Mouse (Mus musculus) kidney, postnatal 4 days (tissue): ENCODE measurements around the gene St3gal6.
A peak's percentile ranks its signal among the peaks of the same experiment; 100 is the strongest.
"Not testable (repeated sequence)": the region's sequence is repeated elsewhere in the genome, so short reads cannot be mapped to it uniquely, and the experiment has no call there.

Experiments used
- DNase-seq, 2 experiments: peaks; one replicate each; pipeline ENCODE4 v3.0.0; 2021; ENCODE audit warnings: mixed read lengths in 2 of 2

Gene St3gal6

DNA sequence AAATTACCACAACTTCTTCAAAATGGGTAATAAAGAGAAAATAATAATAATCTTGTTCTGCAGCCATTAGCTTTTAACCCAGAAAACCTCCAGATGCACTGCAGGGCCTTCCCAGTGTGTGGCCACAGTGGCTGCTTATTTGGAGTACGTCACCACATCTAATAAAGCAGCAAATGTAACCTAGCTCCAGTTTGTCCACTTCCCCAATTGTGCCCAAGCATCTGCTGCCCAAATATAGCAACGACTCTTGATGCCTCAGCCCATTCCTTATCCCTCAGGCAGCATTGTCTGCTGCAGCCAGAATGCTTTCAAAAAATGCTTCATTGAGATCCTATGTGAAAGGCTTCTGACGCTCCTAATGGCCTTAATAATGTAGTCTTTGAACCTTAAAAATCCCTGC lies 49.2 kb downstream of the St3gal6 start:
- DNase-seq: no peak

DNA sequence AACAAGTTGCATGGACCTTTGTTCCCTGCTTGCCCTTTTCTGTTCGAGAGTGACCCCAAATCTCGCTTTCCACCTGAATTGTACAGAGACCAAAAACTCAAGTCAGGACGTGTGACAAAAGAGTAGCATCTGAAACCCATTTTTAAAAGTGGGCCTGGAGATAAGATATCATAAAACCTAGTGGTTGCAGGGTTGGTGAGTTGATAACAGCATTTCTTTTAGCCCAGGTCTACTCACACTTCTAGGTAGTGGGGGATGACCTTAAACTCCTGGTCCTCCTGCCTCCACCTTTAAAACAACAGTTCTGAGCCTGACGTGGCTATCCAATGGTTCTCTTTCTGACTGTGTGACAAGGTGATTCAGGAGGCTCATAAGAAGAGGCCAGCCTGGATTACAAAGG lies 53.2 kb downstream of the St3gal6 start:
- no peak for DNase-seq

DNA sequence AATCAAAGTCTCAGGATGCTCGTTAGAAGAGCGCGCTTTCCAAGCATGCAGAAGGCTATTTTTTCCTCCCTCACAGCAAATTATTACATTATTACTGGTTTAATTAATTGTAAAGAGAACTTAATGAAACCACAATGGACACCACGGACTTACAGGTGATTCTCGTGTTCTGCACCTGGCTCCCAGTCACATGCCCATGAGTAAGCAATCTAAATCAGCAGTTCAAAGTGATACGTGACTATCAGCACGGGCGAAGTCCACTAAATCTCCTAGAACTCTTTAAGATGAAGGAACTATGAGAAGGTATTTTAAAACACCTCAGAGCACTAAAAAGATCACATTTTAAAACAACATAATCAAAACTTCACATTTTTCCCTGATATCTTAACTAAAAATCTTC lies 54.0 kb downstream of the St3gal6 start:
- no peak for DNase-seq

DNA sequence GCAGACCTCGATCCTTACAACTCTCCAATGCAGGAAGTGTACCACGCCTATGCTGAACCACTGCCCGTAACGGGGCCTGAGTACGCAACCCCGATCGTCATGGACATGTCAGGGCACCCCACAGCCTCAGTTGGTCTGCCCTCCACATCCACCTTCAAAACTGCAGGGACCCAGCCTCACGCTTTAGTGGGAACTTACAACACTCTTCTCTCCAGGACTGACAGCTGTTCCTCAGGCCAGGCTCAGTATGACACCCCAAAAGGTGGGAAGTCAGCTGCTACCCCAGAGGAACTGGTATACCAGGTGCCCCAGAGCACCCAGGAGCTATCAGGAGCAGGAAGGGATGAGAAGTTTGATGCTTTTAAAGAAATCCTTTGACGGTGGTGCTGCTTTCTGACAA lies 58.6 kb downstream of the St3gal6 start:
- no peak for DNase-seq

DNA sequence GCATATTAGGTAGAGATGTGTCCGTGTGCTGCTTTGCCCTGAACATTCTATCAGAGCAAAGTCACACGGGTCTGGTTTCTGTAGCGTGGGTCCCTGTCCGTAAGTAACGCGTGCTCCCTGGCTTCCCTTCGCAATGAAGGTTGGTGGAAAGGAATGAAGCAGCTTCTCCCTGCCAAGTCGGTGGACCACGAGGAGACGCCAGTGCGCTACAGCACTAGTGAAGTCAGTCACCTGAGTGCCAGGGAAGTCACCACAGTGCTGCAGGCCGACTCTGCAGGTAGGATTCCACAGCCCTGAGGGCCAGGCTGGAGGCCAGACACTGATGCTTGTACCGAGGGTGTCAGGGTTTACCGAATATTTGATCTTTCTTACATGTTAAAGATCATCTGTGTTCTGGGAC lies 60.0 kb downstream of the St3gal6 start:
- DNase-seq: peak; percentile 58 to 73

DNA sequence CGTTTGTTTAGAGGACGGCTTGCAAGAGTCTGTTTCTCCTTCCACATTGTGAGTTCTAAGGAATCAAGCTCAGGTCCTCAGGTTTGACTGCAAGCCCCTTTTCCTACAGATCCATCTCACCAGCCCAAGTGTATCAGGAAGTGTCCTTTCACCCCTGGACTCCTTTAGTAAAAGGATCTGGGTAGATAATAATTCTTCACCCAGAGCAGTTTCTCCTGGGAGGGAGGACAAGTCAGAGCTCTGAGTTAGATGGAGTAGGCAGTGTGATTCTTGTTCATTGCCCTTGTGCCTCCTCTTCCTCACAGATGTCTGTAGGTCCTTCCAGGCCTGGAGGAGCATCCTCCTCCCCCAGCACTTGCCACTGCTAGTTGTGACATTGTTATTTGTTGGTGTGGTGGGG lies 61.5 kb downstream of the St3gal6 start:
- no peak for DNase-seq

DNA sequence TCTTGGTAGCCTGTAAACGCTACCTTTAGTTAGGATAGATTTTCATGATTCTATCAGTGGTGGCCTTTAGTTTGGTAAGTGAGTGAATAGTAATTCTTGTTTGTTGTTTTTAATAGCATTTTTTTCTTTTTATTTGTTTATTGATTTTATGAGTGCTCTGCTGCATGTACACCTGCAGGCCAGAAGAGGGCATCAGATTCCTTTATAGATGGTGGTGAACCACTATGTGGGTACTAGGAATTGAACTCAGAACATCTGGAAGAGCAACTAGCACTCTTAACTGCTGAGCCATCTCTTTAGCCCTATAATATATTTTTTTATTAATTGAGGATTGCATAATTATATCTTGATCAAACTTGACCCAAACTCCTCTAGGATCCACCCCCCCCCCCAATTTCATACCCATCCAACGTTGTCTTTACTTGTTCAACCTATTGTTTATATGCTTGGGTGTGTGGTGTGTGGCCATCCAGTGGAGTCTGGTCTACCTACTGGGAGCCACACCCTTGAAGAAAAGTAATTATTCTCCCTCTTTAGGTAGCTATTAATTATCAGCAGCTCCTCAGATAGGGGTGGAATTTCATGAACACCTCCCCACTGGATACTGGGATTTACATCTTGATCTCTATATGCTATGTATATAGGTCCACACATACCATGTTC lies 62.1 kb downstream of the St3gal6 start:
- no peak for DNase-seq

DNA sequence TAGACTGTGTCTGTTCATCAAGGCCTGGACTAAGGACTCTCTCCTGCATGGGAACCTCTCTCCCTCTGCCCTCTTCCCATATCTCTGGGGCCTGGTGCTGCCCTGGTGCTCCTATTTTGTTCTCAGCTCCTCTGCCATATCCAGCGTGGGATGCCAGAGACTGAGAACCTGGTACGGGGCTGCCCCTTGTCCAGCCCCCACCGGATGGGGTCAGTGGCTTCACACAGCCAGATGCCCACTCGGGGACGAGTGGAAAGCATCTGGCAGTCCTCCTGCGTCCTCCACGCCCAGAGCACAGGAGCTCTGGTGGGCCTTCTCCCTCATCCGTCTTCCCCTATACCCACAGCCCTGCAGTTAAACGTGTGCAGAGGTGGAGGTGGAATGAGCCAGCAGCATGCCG lies 63.7 kb downstream of the St3gal6 start:
- DNase-seq: no peak

DNA sequence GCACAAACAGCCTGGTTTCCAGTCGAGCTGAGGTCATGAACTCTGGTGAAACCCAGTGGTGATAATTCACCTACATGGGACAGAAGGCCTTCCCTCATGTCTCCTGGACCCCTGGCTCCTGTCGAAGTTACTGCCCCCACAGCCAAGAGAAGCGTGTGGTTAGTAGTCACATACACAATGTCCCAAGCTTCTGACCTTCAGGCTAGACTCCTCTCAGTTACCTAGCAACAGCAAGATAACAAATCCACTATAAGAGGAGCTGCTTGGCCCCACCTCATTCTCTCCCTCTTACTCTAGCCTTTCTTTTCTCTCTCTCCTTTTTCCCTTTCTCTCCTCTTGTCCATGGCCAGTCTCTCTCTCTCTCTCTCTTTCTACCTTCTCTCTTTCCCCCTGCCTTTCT lies 64.1 kb downstream of the St3gal6 start:
- DNase-seq: not testable (repeated sequence)

DNA sequence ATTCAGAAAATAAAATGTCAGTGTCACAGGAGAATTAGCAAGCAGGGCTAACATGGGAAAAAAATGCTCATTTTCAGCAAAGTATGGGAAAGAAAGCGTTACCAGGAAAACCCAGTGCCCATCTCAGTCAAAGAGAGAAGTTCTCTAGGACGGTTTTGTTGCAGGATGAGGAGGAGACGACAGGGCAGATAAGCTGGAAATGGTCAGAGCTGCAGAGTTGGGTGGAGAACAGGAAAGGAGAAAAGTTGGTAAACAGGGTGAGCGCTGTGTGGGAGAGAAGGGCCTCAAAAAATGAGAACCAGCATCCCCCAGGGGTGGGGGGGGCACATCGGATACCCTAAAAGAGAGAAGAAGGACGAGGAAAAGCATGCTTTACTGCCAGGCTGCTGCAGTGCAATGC lies 67.1 kb downstream of the St3gal6 start:
- DNase-seq: no peak

DNA sequence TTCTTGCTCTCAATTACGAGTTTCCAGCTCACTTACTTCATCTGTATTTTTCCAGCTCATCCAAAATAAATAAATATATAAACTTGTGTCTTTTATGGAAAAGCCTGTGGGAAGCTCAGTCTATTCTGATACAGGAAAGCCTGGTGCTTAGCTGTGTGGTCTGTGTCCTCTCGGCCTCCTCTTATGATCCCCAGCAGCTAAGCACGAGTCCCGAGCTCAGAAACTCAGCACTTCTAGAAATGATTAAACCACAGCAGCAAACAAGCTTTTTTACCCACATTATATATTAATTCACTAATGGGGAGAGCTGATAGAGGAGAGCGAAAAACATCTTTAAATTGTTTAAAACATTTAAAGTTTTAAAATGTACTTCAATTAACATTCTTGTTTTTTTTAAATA lies 67.6 kb downstream of the St3gal6 start:
- DNase-seq: no peak

DNA sequence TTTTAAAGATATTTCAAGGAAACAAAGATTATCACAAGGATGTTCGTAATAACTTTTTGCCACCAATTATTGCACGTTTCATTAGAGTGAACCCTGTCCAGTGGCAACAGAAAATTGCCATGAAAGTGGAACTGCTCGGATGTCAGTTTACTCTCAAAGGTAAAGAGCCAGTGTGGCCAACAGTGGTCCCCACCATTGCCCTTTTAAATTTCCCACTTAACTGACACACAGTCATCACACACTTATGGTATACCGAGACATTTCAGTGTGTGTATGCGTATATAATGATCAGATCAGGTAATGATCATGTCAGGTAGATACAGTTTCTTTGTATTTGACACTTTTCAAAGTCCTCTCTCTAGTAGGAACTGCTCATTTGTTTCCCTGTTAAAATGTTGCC lies 68.9 kb downstream of the St3gal6 start:
- no peak for DNase-seq

DNA sequence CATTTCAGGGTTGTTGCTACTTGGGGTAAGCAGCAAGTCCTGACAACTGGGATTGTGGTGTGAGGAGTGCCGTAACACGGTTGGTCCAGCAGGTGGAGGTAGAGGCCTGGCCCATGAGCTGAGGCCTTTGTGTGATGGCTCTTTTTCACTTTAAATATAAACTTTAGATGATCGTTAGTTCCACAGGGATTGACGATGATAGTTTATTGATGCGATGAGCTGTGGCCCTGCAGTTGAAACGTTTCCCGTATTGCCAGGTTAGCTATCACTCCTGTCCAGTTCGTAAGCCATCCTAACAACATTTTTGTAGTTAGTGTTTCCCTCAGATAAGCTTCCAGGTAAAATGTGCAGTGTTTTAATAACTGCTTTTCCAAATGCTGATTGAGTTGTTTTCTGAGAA lies 69.4 kb downstream of the St3gal6 start:
- DNase-seq: peak; percentile 74 to 75

DNA sequence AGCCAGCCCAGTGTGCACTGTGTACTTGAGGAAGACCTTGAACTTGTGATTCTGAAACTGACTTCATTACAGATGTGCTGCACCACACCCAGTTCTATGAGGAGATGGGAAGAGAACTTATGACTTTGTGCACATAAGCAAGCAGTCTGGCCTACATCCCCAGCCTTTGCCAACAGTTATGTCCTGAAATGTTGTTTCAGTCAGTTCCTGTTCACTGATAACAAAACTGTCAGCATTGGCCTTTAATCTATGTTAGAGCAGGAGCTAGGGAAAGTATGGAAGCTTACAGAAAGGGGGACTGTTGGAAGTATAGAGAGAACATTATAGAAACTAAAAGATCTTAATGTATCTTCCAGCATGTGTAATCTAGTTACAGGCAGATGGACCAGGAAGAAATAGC lies 70.2 kb downstream of the St3gal6 start:
- DNase-seq: no peak

DNA sequence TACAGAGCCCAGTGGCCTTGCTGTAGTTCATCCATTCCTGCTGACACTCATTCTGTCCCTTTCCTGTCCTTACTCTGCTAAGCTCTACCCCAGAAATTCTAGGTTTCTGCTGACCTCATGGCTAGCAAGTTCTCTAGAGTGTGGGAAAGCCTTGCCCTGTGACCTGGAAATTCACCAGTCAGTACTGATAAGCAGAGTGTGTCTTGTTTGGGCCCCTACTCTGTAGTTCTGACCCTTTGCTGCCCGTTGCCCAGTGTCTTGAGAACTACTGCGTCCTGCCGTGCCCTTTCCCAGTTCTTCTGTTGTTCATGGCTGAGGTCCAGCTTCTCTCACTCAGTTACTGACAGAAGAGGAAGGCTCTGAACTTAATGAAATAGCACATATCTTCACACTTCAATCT lies 70.9 kb downstream of the St3gal6 start:
- DNase-seq: no peak

DNA sequence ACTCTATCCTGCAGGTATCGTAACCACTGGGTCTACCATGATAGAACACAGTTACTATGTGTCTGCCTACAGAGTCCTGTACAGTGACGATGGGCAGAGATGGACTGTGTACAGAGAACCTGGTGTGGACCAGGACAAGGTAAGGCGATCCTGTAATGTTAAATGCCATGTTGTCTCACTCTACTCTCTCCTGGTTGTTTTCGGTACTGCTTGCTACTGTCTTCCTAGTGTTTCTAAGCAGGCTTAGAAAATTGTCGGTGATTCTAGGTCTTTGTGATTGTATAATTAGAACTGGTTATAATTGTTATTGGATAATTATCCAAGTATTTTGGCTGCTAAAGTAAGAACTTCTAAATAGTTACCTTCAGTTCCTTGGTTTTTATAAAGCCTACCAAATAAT lies 72.4 kb downstream of the St3gal6 start:
- no peak for DNase-seq

DNA sequence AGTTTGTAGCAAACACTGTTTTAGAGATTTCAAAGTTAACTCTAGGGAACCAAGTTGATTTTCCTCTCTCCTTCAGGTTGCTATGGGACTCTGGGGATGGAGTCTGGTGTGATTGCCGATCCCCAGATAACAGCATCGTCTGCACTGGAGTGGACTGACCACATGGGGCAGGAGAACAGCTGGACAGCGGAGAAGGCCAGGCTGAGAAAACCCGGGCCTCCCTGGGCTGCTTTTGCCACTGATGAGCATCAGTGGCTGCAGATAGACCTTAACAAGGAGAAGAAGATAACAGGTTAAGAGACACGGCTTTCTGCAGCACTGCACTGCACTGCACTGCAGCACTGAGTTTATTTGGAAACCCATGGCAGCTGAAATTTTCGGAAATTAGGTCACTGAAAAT lies 73.4 kb downstream of the St3gal6 start:
- DNase-seq: no peak

DNA sequence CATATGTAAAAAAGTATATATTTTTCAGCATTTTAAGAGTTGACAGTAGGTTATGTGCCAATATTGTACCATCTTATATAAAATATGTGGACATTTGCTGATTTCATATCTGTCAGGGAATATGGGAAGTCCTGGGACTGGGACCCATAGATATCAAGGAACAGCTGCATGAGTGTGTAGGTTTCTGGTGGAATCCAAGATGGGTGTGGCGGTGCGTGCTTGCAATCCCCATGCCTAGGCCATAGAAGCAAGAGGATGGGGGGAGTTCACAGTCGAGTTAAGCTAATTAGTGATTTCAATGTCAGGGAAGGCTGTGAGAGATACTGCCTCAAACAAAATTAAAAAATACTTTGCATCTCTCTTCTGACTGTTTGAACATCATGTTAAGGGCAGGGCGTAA lies 75.0 kb downstream of the St3gal6 start:
- no peak for DNase-seq

DNA sequence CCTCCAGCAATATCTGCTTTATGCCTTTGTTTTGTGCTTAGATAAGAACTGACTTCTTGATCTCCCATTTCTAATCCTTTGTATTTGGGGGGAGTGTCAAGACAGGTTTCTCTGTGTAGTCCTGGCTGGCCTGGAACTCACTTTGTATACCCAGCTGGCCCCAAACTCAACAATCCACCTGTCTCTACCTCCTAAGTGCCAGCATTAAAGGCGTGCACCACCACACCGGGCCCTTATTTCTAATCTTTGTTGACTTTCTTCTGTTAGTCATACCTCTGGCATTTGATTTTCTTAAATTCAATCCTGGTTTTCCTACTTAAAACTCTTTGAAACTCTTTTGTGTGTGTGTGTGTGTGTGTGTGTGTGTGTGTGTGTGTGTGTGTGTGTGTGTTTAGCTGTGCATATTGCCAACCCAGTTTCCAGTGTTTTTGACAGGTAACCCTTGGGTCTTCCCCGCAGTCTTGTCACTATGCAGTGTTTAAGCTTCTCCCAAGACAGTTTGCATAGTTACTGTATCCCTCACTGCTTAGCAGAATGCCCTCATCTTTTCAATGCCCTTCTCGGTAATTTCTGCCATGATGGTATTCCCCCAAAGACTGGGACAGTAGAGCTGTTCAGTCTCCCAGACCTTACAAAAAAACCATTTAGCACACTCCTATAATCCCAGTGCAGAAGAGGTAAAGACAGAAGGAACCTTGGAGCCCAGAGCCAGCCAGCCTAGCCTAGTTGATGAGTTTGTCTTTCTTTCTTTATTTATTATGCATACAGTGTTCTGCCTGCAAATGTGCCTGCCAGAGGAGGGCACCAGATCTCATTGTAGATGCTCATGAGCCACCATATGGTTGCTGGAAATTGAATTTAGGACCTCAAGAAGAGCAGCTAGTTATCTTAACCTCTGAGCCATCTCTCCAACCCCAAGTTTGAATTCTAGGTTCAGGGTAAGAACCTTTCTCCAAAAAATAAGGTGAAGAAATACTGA lies 77.5 kb downstream of the St3gal6 start:
- no peak for DNase-seq

DNA sequence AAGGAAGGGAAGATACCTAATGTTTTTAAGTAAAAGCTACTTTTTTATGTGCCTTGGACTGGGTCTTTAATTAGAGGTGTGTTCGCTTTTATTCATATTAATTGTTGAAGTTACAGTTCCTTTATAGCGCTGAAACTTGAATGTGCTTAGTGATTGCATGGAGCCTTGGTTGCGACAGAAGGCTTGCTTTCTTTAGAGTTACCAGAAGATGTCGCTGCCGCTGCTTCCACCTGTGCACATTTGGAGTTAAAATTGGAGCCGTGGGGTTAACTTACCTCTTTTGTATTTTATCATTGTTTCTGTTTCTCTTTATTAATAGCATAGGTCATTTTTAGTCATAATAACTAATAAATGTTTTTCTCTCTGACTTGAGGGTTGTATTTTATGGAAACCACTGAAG lies 79.3 kb downstream of the St3gal6 start:
- no peak for DNase-seq

DNA sequence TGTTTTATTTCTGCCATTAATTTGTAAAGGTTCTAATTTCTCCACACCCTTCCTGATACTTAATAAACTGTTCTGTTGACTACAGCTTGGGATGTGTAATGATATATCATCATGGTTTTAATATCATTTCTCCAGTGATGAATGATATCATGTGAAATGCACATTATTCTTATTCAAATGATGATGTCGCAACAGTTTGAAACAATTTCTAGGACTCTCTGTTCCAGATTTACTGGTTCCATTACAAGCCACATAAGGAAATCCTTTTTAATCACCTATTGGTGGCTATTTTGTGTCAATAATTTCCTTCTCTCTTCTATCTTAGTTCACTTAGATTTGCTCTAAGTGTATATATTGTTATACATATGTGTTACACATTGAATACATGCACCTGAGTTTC lies 91.7 kb downstream of the St3gal6 start:
- DNase-seq: no peak

DNA sequence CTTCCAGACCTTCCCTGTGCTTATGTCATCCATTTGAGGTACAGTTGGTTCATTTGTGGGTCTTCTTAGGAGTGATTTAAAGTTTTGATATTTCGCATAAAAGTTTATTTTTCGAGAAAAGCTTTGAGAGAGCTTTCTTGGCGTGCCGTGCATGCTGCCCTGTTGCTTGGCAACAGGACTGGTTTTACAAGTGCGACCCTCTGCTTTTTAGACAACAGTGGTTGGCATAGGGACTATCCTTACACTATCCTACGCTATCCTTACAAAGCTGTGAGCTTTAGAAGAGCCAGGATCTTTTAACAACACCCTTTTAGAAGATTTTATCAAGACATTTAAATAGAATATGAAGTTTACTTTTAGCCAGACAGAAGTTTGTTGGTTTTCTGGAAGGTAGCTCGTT lies 93.8 kb downstream of the St3gal6 start:
- DNase-seq: no peak

DNA sequence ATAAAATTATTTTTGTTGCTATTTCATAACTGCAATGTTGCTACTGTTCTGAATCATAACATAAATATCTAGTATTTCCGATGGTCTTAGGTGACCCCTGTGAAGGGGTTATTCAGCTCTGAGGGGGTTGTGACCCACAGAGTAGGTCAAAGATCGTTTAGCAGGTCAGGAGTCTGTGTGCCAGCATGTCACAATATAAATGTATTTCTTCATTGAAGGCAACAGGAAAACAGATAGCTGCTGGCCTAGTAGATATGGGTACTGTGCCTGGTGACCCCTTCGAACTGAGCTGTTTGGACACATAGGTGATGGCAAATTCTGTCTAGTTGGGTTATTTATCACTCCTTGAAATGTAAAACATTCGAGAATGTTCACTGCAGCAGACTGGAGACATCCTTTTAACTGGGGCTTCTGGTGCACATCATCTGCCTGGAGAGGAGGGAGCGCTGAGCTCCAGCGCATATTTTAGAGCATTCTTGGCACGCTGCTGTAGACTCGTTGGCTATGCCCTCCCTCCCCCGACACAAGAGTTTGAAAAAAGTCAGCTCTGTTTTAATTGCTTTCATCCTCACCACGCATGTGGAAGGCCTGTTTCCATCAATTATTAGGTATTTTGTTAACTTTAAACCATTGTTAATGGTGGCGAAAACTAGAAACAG lies 102.2 kb downstream of the St3gal6 start:
- DNase-seq: peak; percentile 51 to 67
